Mouse (Mus musculus): ENCODE measurements at regions not wholly inside any gene's neighbourhood (a gene's known extent, or its start where the extent isn't known, plus 50 kb on each side); places are given as distances from the start of the nearest gene placed in this dataset.
A peak's percentile ranks its signal among the peaks of the same experiment; 100 is the strongest.

GRCm38 (mm10) chrX:57869648-57870047 lies 152.9 kb upstream of the Zic3 start:
- no peak for DNase-seq (ENCODE audit: inconsistent ontology term)

GRCm38 (mm10) chrX:57916705-57917104 lies 105.8 kb upstream of the Zic3 start:
- DNase-seq (ENCODE audit: inconsistent ontology term): no peak

GRCm38 (mm10) chrX:57917441-57918145 lies 104.9 kb upstream of the Zic3 start:
- DNase-seq (ENCODE audit: inconsistent ontology term): no peak

GRCm38 (mm10) chrX:57918181-57919115 lies 104.1 kb upstream of the Zic3 start:
- DNase-seq (ENCODE audit: inconsistent ontology term): no peak

GRCm38 (mm10) chrX:57919886-57920285 lies 102.6 kb upstream of the Zic3 start:
- DNase-seq (ENCODE audit: inconsistent ontology term): no peak

GRCm38 (mm10) chrX:57920376-57920775 lies 102.1 kb upstream of the Zic3 start:
- no peak for DNase-seq (ENCODE audit: inconsistent ontology term)

- DNase-seq (ENCODE audit: inconsistent ontology term): no peak
Observed at GRCm38 (mm10) chrX:57921294-57921693, 101.2 kb upstream of the Zic3 start.

- DNase-seq (ENCODE audit: inconsistent ontology term): no peak
Observed at GRCm38 (mm10) chrX:57921821-57922449, 100.6 kb upstream of the Zic3 start.

GRCm38 (mm10) chrX:57923836-57924235 lies 98.7 kb upstream of the Zic3 start:
- DNase-seq (ENCODE audit: inconsistent ontology term): no peak

GRCm38 (mm10) chrX:57935621-57936020 lies 86.9 kb upstream of the Zic3 start:
- DNase-seq (ENCODE audit: inconsistent ontology term): peak; percentile 52

- DNase-seq (ENCODE audit: inconsistent ontology term): peak; percentile 60
Observed at GRCm38 (mm10) chrX:57938248-57938836, 84.2 kb upstream of the Zic3 start.

- no peak for DNase-seq (ENCODE audit: inconsistent ontology term)
Observed at GRCm38 (mm10) chrX:57950896-57951295, 71.6 kb upstream of the Zic3 start.

GRCm38 (mm10) chrX:57951301-57951700 lies 71.2 kb upstream of the Zic3 start:
- DNase-seq (ENCODE audit: inconsistent ontology term): no peak

GRCm38 (mm10) chrX:57954594-57955185 lies 67.8 kb upstream of the Zic3 start:
- DNase-seq (ENCODE audit: inconsistent ontology term): peak; percentile 16
